Mouse (Mus musculus): ENCODE measurements around the gene Tbpl1. TPM values are rescaled to one million over a fixed set of nuclear protein-coding genes. Genes with fewer than 3 reads are reported as not detected.

Tbpl1 gene
- polyA plus RNA-seq, 1 experiment: 12.9 TPM

DNA sequence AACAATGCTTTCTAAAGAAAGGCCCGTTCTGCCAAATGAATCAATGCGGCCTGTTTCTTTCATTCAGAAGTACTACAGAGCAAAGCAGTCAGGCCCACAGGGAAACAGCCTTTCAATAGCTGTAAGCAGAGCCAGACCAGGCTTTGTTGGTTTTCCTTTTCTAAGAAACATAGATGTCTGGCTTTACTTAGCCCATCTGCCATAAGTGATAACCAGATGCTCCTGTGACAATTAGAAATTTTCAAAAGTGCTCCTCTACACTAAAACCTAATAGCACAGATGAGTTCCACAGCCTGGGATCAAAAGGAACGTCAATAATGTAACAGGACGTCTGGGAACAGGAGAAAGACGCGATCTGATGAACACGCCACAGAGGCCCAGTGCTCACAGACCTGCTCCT lies 5.4 kb downstream of the Tbpl1 start:
- H3K4me1 ChIP-seq (ENCODE audit: control insufficient read depth, insufficient read depth, insufficient read length, low read length): no peaks in the 10 kb centered on the region
- H3K27me3 ChIP-seq (ENCODE audit: control insufficient read depth, insufficient read depth, low read length): no peaks in the 10 kb centered on the region
- no peak overlapping the region for H3K27ac ChIP-seq (ENCODE audit: insufficient read depth, low read depth, low read length)
- no peak for TF ChIP-seq POLR2A (IDR thresholded peaks at IDR 0.05; ENCODE audit: low read depth, low read length)
- no peak for TF ChIP-seq CTCF (IDR thresholded peaks at IDR 0.05; ENCODE audit: extremely low read depth, insufficient read length, insufficient replicate concordance, low read depth, low read length)
- WGBS: 87% methylated on average over 7 of the region's 7 CpGs
- H3K4me3 ChIP-seq (ENCODE audit: low read depth, low read length): no peak overlapping the region
- H3K36me3 ChIP-seq (ENCODE audit: control insufficient read depth, insufficient read depth, low read length): no peaks in the 10 kb centered on the region

DNA sequence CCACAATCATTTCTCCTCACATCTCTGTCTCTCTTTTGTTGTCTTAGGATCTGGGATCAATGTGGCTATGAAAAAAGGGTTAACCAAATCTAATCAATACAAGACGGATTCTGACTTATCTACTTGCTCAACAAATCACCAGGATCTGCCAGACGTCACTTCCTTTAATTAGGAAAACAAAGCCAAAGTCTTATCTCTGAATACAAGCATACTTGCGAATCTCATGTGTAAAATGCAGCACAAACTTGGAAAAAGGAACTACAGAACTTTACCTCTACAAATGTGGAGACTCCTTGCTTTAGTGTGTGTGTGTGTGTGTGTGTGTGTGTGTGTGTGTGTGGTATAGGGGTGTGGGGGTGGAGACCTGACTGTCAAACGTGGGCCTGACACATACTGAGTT lies 6.6 kb downstream of the Tbpl1 start:
- H3K27me3 ChIP-seq (ENCODE audit: control insufficient read depth, insufficient read depth, low read length): no peaks in the 10 kb centered on the region
- no peaks in the 10 kb centered on the region for H3K4me1 ChIP-seq (ENCODE audit: control insufficient read depth, insufficient read depth, insufficient read length, low read length)
- WGBS: 30% methylated on average over 4 of the region's 4 CpGs
- H3K27ac ChIP-seq (ENCODE audit: insufficient read depth, low read depth, low read length): no peak overlapping the region
- no peaks in the 10 kb centered on the region for H3K36me3 ChIP-seq (ENCODE audit: control insufficient read depth, insufficient read depth, low read length)
- no peak overlapping the region for H3K4me3 ChIP-seq (ENCODE audit: low read depth, low read length)
- TF ChIP-seq POLR2A (IDR thresholded peaks at IDR 0.05; ENCODE audit: low read depth, low read length): no peak

DNA sequence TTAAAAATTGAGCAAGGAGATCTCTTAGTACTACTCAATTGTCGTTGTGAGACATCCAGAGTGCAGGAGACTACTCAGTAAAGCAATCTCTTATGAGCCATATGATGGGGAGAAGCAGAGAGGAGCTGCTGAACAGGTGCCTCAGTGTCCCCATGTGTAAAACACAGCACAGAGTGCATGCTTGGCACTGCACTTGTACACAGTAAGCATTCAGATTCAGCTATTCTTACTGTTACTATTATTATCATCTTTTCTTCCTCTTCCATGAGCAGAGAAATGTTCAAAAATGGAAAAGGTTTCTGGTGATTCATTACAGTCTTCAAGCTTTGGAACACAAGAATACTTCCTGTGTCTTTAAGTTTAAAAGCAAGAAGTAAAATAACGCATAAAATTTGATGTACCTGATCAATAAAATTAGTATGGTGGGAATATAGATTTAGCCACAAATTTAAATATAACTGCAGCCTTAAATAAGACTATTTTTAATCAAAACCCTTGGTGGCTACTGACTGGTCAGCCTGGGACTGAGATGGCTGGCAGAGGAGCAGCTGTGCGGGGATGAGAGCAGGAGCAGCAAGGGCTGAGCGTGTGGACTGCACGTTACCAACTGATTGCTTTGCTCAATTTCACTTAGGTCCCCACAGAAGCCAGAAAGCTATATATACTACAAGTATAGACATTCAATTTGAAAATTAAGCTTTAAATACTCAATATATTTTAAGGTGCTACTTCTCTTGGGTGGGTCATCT lies 10.8 kb downstream of the Tbpl1 start:
- TF ChIP-seq POLR2A (IDR thresholded peaks at IDR 0.05; ENCODE audit: low read depth, low read length): no peak
- no peak for TF ChIP-seq CTCF (IDR thresholded peaks at IDR 0.05; ENCODE audit: extremely low read depth, insufficient read length, insufficient replicate concordance, low read depth, low read length)
- no peaks in the 10 kb centered on the region for H3K4me1 ChIP-seq (ENCODE audit: control insufficient read depth, insufficient read depth, insufficient read length, low read length)
- H3K36me3 ChIP-seq (ENCODE audit: control insufficient read depth, insufficient read depth, low read length): no peaks in the 10 kb centered on the region
- no peak overlapping the region for H3K4me3 ChIP-seq (ENCODE audit: low read depth, low read length)
- 90% methylated on average over 5 of the region's 5 CpGs for WGBS
- no peaks in the 10 kb centered on the region for H3K27me3 ChIP-seq (ENCODE audit: control insufficient read depth, insufficient read depth, low read length)
- no peak overlapping the region for H3K27ac ChIP-seq (ENCODE audit: insufficient read depth, low read depth, low read length)

DNA sequence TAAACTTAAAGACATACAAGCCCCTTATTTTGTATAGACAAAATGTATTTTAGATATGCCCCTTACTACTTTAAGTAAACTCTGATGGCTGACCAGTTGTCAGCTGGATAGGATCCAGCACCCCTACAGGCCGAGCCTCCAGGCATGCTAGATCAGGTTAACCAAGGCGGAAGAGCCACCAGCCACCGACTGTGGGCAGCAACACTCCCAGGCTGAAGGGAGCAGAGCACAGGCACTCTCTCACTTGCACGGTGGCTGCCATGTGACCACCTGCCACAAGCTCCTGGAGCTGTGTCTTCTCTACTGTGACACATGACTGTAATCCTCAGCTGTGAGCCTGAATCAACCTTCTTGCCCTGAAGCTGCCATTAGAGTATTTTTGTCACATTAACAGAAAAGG lies 13.3 kb downstream of the Tbpl1 start:
- TF ChIP-seq CTCF (IDR thresholded peaks at IDR 0.05; ENCODE audit: extremely low read depth, insufficient read length, insufficient replicate concordance, low read depth, low read length) (no peak), POLR2A (IDR thresholded peaks at IDR 0.05; ENCODE audit: low read depth, low read length) (no peak)
- Histone ChIP-seq H3K4me1 (ENCODE audit: control insufficient read depth, insufficient read depth, insufficient read length, low read length) (no peaks in the 10 kb centered on the region), H3K27ac (ENCODE audit: insufficient read depth, low read depth, low read length) (no peak overlapping the region), H3K27me3 (ENCODE audit: control insufficient read depth, insufficient read depth, low read length) (no peaks in the 10 kb centered on the region), H3K4me3 (ENCODE audit: low read depth, low read length) (no peak overlapping the region), H3K36me3 (ENCODE audit: control insufficient read depth, insufficient read depth, low read length) (no peaks in the 10 kb centered on the region)
- 44% methylated on average over 4 of the region's 4 CpGs for WGBS

- no peaks in the 10 kb centered on the region for H3K4me1 ChIP-seq (ENCODE audit: control insufficient read depth, insufficient read depth, insufficient read length, low read length)
- H3K36me3 ChIP-seq (ENCODE audit: control insufficient read depth, insufficient read depth, low read length): peaks cover 7% of the 10 kb centered on the region
- WGBS: 73% methylated on average over 4 of the region's 4 CpGs
- no peak overlapping the region for H3K27ac ChIP-seq (ENCODE audit: insufficient read depth, low read depth, low read length)
- no peak for TF ChIP-seq POLR2A (IDR thresholded peaks at IDR 0.05; ENCODE audit: low read depth, low read length)
- TF ChIP-seq CTCF (IDR thresholded peaks at IDR 0.05; ENCODE audit: extremely low read depth, insufficient read length, insufficient replicate concordance, low read depth, low read length): peak; percentile 69; the same call in 1 of the 2 replicates
- no peaks in the 10 kb centered on the region for H3K27me3 ChIP-seq (ENCODE audit: control insufficient read depth, insufficient read depth, low read length)
- H3K4me3 ChIP-seq (ENCODE audit: low read depth, low read length): no peak overlapping the region
These were observed 17.2 kb downstream of the Tbpl1 start for GRCm38 (mm10) chr10:22714520-22714919.

GRCm38 (mm10) chr10:22712955-22713354 lies 18.8 kb downstream of the Tbpl1 start:
- no peak overlapping the region for H3K27ac ChIP-seq (ENCODE audit: insufficient read depth, low read depth, low read length)
- no peaks in the 10 kb centered on the region for H3K27me3 ChIP-seq (ENCODE audit: control insufficient read depth, insufficient read depth, low read length)
- WGBS: 77% methylated on average over 2 of the region's 2 CpGs
- no peaks in the 10 kb centered on the region for H3K4me1 ChIP-seq (ENCODE audit: control insufficient read depth, insufficient read depth, insufficient read length, low read length)
- peaks cover 17% of the 10 kb centered on the region for H3K36me3 ChIP-seq (ENCODE audit: control insufficient read depth, insufficient read depth, low read length)
- TF ChIP-seq POLR2A (IDR thresholded peaks at IDR 0.05; ENCODE audit: low read depth, low read length) (no peak), CTCF (IDR thresholded peaks at IDR 0.05; ENCODE audit: extremely low read depth, insufficient read length, insufficient replicate concordance, low read depth, low read length) (no peak)
- no peak overlapping the region for H3K4me3 ChIP-seq (ENCODE audit: low read depth, low read length)

GRCm38 (mm10) chr10:22710173-22710777 lies 21.5 kb downstream of the Tbpl1 start:
- Histone ChIP-seq H3K27ac (ENCODE audit: insufficient read depth, low read depth, low read length) (no peak overlapping the region), H3K36me3 (ENCODE audit: control insufficient read depth, insufficient read depth, low read length) (peaks cover 39% of the 10 kb centered on the region), H3K4me1 (ENCODE audit: control insufficient read depth, insufficient read depth, insufficient read length, low read length) (no peaks in the 10 kb centered on the region), H3K4me3 (ENCODE audit: low read depth, low read length) (no peak overlapping the region), H3K27me3 (ENCODE audit: control insufficient read depth, insufficient read depth, low read length) (no peaks in the 10 kb centered on the region)
- WGBS: 91% methylated on average over 13 of the region's 13 CpGs
- TF ChIP-seq POLR2A (IDR thresholded peaks at IDR 0.05; ENCODE audit: low read depth, low read length) (no peak), CTCF (IDR thresholded peaks at IDR 0.05; ENCODE audit: extremely low read depth, insufficient read length, insufficient replicate concordance, low read depth, low read length) (no peak)
